Mouse (Mus musculus) ES-Bruce4 (cell line): ENCODE measurements around the gene Madcam1.

Experiments
- CTCF ChIP-seq: IDR thresholded peaks from one replicate; pipeline ENCODE4 v1.8.1; 2011; ENCODE audit warnings: low read depth, low read length
- EP300 ChIP-seq: IDR thresholded peaks from 2 replicates; pipeline ENCODE4 v1.6.1; 2011; ENCODE audit warnings: low read depth, low read length; ENCODE audit not compliant: insufficient read depth
- POLR2A ChIP-seq: IDR thresholded peaks from one replicate; pipeline ENCODE4 v1.8.1; 2011; ENCODE audit warnings: low read length; ENCODE audit not compliant: insufficient read depth

GRCm38 (mm10) chr10:79665051-79665450 is 692 bp downstream of the Madcam1 start:
- TF ChIP-seq CTCF (no peak), POLR2A (no peak), EP300 (no peak)
